Mouse (Mus musculus): ENCODE measurements around the gene Slc4a3.

Slc4a3 gene

GRCm38 (mm10) chr1:75561221-75561897, 15.3 kb downstream of the Slc4a3 start:
- DNase-seq: no peak

- DNase-seq: no peak
These were observed 15.8 kb downstream of the Slc4a3 start for GRCm38 (mm10) chr1:75561898-75562238.

GRCm38 (mm10) chr1:75564102-75564501, 18.0 kb downstream of the Slc4a3 start:
- no peak for DNase-seq

- DNase-seq: no peak
These were observed 18.9 kb downstream of the Slc4a3 start for GRCm38 (mm10) chr1:75564916-75565315.

GRCm38 (mm10) chr1:75565616-75566015, 19.6 kb downstream of the Slc4a3 start:
- DNase-seq: peak; percentile 30

GRCm38 (mm10) chr1:75570403-75570802, 24.3 kb downstream of the Slc4a3 start:
- no peak for DNase-seq

- DNase-seq: no peak
These were observed 26.7 kb downstream of the Slc4a3 start for GRCm38 (mm10) chr1:75572776-75573175.

GRCm38 (mm10) chr1:75573715-75574114, 27.6 kb downstream of the Slc4a3 start:
- DNase-seq: no peak

GRCm38 (mm10) chr1:75574476-75575310, 28.6 kb downstream of the Slc4a3 start:
- DNase-seq: no peak

GRCm38 (mm10) chr1:75581936-75582624, 36.0 kb downstream of the Slc4a3 start:
- no peak for DNase-seq

GRCm38 (mm10) chr1:75582625-75582956, 36.5 kb downstream of the Slc4a3 start:
- DNase-seq: no peak

- DNase-seq: no peak
These were observed 37.0 kb downstream of the Slc4a3 start for GRCm38 (mm10) chr1:75583034-75583433.

GRCm38 (mm10) chr1:75586791-75587190, 40.7 kb downstream of the Slc4a3 start:
- DNase-seq: no peak

GRCm38 (mm10) chr1:75587738-75588719, 42.0 kb downstream of the Slc4a3 start:
- no peak for DNase-seq

GRCm38 (mm10) chr1:75588874-75589273, 42.8 kb downstream of the Slc4a3 start:
- DNase-seq: no peak

- no peak for DNase-seq
These were observed 43.9 kb downstream of the Slc4a3 start for GRCm38 (mm10) chr1:75589983-75590382.

GRCm38 (mm10) chr1:75593956-75594355, 47.9 kb downstream of the Slc4a3 start:
- DNase-seq: no peak

- DNase-seq: no peak
These were observed 48.8 kb downstream of the Slc4a3 start for GRCm38 (mm10) chr1:75594836-75595235.

GRCm38 (mm10) chr1:75595930-75596329, 49.9 kb downstream of the Slc4a3 start:
- no peak for DNase-seq

GRCm38 (mm10) chr1:75596906-75597305, 50.8 kb downstream of the Slc4a3 start:
- no peak for DNase-seq

- DNase-seq: peak; percentile 59
These were observed 51.6 kb downstream of the Slc4a3 start for GRCm38 (mm10) chr1:75597622-75598021.

GRCm38 (mm10) chr1:75601738-75602137, 55.7 kb downstream of the Slc4a3 start:
- DNase-seq: no peak

- DNase-seq: no peak
These were observed 57.5 kb downstream of the Slc4a3 start for GRCm38 (mm10) chr1:75603584-75603983.
